Mouse (Mus musculus) fat pad, adult 2 months (tissue): Measurements from ENCODE around the gene D8Ertd738e.

Experiments
- DNase-seq: peaks from one replicate; pipeline ENCODE4 v3.0.0-alpha.2; 2011; ENCODE audit warnings: low read depth, low spot score; ENCODE audit errors: extremely low read depth

Gene D8Ertd738e

DNA sequence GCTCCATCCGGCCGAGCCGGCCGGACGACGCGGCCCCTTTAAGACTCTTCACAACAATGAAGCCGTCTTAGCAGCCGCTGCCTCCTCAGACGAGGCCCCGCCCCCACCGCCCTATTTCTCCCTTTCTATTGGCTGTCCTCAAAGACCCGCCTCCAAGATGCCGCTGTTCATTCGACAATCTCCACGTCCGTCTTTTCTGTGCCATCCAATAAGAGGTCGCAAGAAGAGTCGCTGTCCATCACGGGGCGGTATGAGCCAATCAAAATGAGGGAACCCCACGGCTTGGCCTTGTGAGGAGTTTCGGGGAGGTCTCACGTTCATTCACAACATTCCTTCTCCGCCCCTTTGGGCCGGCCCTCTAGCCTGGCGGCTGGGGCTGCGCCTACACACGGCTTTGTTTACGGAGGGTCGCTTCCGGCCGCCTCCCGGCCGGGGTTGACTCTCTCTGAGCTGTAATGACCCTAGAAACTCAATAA is 12.5 kb downstream of the D8Ertd738e start, which contains the start of gene Zswim4:
Zswim4 (minus strand) TSS at position 58 of the 476 bp plus-strand sequence.
- peak; percentile 97 for DNase-seq

DNA sequence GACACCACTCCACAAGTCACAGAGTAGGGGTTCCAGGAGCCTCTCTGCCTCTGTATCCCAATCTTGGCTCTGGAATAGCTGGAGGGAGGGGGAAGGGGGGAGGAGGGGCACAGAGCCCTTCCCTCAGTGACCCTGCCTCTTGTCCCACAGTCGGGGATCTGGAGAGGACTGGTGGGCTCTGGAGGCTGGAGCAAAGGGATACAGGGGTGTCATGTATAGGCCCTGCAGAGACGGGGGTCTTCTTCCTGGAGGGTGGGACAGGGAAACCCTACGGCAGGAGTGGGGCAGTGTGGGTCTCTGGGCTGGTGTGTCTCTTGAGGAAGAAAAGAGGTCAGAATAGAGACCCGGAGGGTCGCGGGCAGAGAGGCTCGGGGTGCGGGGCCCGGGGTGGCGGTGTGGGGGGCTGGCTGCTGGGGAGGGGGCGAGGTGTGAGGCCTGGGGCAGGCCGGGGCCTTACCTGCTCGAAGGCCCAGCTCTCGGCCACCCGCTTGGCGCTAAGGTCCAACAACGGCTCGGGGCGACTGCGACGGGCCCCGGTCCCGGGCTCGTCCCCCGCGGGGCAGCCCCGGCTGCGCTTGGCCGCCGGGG is 13.0 kb downstream of the D8Ertd738e start:
- no peak for DNase-seq

GRCm38 (mm10) chr8:84235746-84236409 is 13.6 kb downstream of the D8Ertd738e start:
- no peak for DNase-seq

- peak; percentile 65 for DNase-seq
These were observed 16.5 kb downstream of the D8Ertd738e start for GRCm38 (mm10) chr8:84233055-84233454.

- no peak for DNase-seq
These were observed 18.8 kb downstream of the D8Ertd738e start for GRCm38 (mm10) chr8:84230735-84231134.

DNA sequence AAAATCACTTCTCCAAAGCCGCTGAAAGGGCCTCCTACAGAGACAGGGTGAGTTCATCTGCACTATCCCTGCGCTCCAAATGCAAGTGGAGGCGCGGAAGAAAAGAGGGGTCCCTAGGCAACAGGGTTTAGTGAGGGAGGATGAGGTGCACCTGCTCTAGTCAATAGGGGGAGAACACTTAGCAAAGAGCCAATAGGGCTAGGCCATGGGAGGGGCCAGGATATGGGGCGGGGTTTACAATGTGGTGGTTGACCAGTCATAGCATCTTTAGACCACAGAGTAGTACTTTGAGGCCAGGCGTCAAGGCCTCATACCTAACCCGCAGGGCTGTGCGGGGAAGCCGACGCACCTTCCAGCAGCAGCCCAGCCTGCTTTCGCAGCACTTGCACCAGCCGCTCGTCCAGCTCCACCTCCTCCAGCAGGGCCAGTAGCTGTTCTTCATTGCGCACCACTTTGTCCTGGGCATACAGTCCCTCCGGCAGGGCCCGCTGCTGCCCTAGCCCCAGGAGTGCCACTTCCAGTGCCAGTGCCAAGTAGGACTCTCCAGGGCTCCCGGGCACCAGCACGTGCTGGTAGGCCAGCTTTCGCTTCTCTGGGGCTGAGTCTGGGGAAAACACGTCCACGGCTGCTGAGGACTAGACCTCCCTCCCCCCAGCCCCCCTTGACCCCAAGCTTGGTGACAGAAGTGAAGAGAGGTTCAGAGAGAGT is 26.0 kb downstream of the D8Ertd738e start:
- no peak for DNase-seq

DNA sequence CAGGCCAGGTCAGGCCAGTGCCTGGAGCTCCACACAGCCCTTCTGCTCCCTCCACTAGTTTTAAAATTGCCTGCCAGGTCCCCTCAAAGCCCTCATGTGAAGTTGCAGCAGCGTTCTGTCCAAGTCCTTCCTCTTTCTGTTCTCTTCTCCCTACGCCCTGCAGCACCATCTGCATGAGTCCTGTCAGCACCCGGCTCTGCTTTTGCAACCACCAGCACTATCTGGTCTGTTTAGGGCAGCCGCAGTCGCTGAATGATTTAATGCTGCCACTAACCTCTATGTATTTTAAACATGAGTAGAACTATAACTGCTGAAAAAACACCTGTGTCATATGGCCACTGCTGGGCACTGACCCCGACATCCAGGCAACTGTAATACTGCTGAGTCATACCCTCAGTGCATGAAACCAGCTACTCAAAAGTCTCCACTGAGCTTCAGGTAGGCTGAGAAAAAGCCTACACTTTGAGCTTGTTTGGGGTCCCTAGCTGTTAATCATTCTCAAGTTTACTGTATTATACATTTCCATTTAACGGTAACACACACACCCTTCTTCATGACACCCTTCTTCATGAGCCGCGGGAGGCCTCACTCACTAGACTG is 26.9 kb downstream of the D8Ertd738e start:
- no peak for DNase-seq

DNA sequence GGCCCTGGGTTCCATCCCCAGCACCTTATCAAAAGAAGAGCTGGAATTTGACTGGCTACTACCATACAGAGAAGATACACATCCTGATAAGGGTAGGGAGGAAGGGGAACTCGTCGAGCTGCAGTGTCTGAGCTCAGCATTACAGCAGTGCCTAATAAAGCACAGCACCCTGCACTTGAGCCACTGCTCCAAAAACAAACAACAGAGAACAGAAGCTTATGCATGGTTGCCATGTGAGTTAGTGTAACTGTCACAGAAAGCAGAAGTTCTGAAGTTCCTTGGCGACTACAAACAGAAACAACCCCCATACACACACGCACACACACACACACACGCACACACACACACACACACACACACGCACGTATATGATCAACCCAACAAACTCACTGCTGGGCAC is 29.4 kb downstream of the D8Ertd738e start:
- DNase-seq = no peak

GRCm38 (mm10) chr8:84218143-84218542 is 31.4 kb downstream of the D8Ertd738e start:
- DNase-seq = no peak

- DNase-seq = no peak
These were observed 32.3 kb downstream of the D8Ertd738e start for GRCm38 (mm10) chr8:84217206-84217605.

DNA sequence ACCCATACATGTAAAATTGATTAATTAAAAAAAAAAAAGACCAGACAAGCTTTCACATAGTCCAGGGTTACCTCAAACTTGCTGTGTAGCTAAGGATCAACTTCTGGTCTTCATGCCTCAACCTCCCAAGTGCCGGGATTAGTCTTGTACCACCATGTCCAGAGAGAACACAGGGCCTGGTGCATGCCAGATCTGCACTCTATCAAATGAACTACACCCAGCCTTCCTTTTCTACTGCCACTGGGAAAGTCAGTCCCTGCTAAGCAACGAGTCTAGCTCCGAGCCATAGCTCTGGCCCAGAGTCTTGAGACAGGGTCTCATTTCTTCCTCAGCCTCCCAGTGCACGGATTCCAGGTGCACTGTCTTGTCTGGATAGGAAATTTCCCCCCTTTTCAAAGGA is 36.2 kb downstream of the D8Ertd738e start:
- no peak for DNase-seq

DNA sequence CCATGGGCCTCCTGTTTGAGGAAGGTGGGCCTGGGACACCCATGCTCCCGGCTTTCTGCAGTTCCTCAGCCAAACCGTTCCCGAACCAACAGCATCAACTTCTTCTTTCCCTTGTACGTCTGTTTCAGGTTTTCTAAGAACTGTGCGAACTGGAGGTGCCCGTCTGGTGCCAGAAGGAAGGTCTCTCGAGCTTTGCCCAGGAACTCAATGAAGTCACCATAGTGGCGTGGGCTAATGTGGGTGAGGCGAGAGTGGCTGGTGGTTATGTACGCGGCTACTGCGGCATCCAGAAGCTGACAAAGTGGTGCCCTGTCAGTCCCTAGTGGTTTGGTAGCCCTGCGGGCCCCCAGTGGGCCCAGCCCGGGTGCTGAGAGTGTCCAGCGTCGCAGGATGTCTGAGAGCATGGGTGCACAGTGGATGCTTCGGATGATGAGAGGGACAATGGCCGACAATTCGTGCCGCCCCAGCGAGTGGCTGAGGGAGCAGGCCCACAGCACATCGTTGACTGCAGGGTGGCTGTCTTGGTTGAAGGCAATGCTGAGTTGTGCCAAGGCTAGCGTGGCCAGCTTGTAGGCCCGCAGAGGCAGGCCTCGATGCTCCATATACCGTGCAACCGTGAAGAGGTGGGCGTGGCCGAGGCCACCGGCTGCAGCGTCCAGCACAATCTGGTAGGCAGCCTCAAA is 37.5 kb downstream of the D8Ertd738e start:
- DNase-seq = no peak

DNA sequence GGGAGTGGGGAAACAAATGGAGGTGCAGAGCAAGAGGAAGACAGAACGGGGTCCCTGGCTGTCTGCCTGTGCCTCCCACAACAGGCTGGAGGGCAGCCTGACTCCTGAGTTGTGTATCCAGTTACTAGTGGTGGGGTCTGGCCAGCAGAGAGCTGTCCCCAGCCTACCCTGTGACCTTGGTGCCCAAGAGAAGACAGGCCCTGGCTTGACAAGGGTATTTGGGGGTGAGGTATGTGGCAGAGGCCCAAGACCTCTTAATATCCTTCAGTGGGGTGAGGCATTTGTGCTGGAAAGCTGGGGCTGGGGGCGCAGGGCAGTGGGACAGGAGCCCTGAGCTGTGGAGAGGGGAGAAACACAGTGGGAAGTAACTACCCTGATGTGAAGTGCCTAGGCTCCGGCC is 38.3 kb downstream of the D8Ertd738e start:
- no peak for DNase-seq

DNA sequence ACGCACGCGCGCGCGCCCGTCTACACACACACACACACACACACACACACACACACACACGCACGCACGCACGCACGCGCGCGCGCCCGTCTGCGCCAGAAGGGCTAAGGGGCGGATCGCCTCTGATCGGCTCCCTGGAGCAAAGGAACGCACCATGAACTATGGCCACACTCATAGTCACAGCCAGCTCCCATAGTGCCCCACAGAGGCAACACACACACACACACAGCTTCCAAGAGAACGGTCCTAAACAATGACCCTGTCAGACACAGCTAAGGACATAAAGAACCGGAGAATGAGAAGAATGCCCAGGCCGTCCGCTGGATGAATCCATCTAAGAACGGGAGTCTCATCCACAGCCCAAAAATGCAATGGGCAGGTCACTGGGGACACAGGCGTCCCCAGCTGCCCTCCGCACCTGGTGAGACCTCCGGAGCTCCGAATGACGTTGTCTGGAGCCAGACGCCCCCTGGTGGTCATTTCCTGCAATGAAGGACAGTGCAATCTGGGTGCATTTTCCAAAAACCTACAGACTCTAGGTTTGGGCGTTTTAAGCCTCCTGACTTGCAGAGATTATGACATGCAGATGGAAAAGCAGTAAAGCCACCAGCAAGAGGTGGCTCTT is 39.2 kb downstream of the D8Ertd738e start:
- DNase-seq = no peak

GRCm38 (mm10) chr8:84208381-84209380 is 40.8 kb downstream of the D8Ertd738e start:
- no peak for DNase-seq

GRCm38 (mm10) chr8:84207811-84208210 is 41.7 kb downstream of the D8Ertd738e start:
- DNase-seq = no peak

DNA sequence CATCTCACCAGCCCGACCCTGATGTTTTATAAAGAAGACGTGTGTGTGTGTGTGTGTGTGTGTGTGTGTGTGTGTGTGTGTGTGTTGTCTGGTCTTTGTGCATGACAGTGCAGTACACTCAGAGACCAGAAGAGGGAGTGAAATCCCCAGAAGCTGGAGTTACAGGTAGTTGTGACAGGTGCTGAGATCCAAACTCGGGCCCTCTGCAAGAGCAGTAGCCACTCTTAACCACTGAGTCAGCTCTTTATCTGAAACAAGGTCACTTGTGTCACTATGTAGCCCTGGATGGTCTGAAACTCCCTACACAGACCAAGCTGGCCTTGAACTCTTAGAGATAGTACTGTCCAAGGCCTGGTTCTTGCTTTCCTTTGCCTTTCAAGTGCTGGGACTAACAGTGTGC is 42.9 kb downstream of the D8Ertd738e start:
- no peak for DNase-seq

- no peak for DNase-seq
These were observed 44.4 kb downstream of the D8Ertd738e start for GRCm38 (mm10) chr8:84205073-84205472.

GRCm38 (mm10) chr8:84203975-84204772 is 45.3 kb downstream of the D8Ertd738e start:
- no peak for DNase-seq
